Mouse (Mus musculus) bone marrow macrophage, adult 2 months (primary cell): ENCODE data around the gene Nap1l5.

Experiments
- CTCF ChIP-seq: IDR thresholded peaks from 2 replicates; pipeline ENCODE4 v1.5.1; 2012; ENCODE audit warnings: low read depth, mild to moderate bottlenecking, low read length, moderate library complexity
- POLR2A ChIP-seq: IDR thresholded peaks from 2 replicates; pipeline ENCODE4 v1.6.1; 2012; ENCODE audit warnings: mild to moderate bottlenecking, low read depth, low read length, borderline replicate concordance

- TF ChIP-seq CTCF (no peak), POLR2A (no peak)
Observed at GRCm38 (mm10) chr6:58881363-58881762, 25.5 kb downstream of the Nap1l5 start.
